Mouse (Mus musculus) ES-Bruce4 (cell line): ENCODE measurements at regions not wholly inside any gene's neighbourhood (a gene's known extent, or its start where the extent isn't known, plus 50 kb on each side); places are given as distances from the start of the nearest gene placed in this dataset.
A peak's percentile ranks its signal among the peaks of the same experiment; 100 is the strongest.

Experiments used
- H3K27ac ChIP-seq: 2 replicates; pipeline ENCODE4 v1.5.1; 2012; ENCODE audit warnings: low read length, inconsistent platforms; ENCODE audit not compliant: insufficient read depth
- H3K27me3 ChIP-seq: 2 replicates; pipeline ENCODE4 v1.6.1; 2012; ENCODE audit warnings: mild to moderate bottlenecking, low read length, inconsistent platforms; ENCODE audit not compliant: control insufficient read depth, poor library complexity, insufficient read depth, severe bottlenecking
- H3K36me3 ChIP-seq: 2 replicates; pipeline ENCODE4 v1.6.1; 2012; ENCODE audit warnings: inconsistent platforms, mild to moderate bottlenecking, low read length, moderate library complexity; ENCODE audit not compliant: control insufficient read depth, poor library complexity, insufficient read depth, severe bottlenecking
- H3K4me1 ChIP-seq: one replicate; pipeline ENCODE4 v1.8.1; 2011; ENCODE audit warnings: low read length; ENCODE audit not compliant: control insufficient read depth, insufficient read depth
- H3K4me3 ChIP-seq: 2 replicates; pipeline ENCODE4 v1.5.1; 2011; ENCODE audit warnings: low read depth, mild to moderate bottlenecking, low read length
- H3K9ac ChIP-seq: 2 replicates; pipeline ENCODE4 v1.6.1; 2012; ENCODE audit warnings: low read depth, mild to moderate bottlenecking, inconsistent platforms; ENCODE audit not compliant: poor library complexity, severe bottlenecking
- H3K9me3 ChIP-seq: replicated peaks from 2 replicates; pipeline ENCODE4 v1.6.1; 2012; ENCODE audit warnings: mild to moderate bottlenecking, low read length, inconsistent platforms; ENCODE audit not compliant: control insufficient read depth, poor library complexity, insufficient read depth, severe bottlenecking
- CTCF ChIP-seq: IDR thresholded peaks from one replicate; pipeline ENCODE4 v1.8.1; 2011; ENCODE audit warnings: low read depth, low read length
- EP300 ChIP-seq: IDR thresholded peaks from 2 replicates; pipeline ENCODE4 v1.6.1; 2011; ENCODE audit warnings: low read depth, low read length; ENCODE audit not compliant: insufficient read depth
- POLR2A ChIP-seq: IDR thresholded peaks from one replicate; pipeline ENCODE4 v1.8.1; 2011; ENCODE audit warnings: low read length; ENCODE audit not compliant: insufficient read depth

DNA sequence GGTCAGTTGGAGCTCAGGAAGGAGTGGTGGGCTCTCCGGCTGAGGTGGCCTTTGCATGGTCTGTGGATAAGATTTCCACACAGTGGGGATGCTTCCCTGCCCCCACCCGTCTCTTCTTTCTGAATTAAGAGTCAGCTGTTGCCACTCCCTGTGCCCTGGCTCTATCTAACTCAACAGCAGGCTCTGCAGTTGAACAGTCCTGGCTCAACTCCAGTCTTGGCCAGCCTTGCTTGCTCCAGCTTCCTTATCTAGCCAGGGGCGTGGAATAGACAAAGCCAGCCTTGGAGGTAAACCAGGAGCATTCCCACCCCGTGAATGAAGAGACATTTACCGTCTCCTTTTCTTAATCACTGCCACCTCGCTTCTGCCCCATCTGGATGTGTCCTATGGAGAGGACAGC, 89.7 kb downstream of the Mn1 start:
- TF ChIP-seq EP300: no peak
- TF ChIP-seq POLR2A: no peak
- TF ChIP-seq CTCF: no peak
- Histone ChIP-seq H3K27me3 (no peaks in the 10 kb centered on the region), H3K4me1 (peaks cover 5% of the 10 kb centered on the region), H3K4me3 (no peak overlapping the region), H3K9ac (no peak overlapping the region), H3K9me3 (no peaks in the 10 kb centered on the region), H3K36me3 (no peaks in the 10 kb centered on the region), H3K27ac (no peak overlapping the region)

GRCm38 (mm10) chr5:111507332-111507731, 90.2 kb downstream of the Mn1 start:
- no peak overlapping the region for H3K27ac ChIP-seq
- H3K4me1 ChIP-seq: peaks cover 5% of the 10 kb centered on the region
- H3K36me3 ChIP-seq: no peaks in the 10 kb centered on the region
- H3K4me3 ChIP-seq: no peak overlapping the region
- no peaks in the 10 kb centered on the region for H3K27me3 ChIP-seq
- H3K9ac ChIP-seq: no peak overlapping the region
- H3K9me3 ChIP-seq: no peaks in the 10 kb centered on the region
- TF ChIP-seq EP300: no peak
- no peak for TF ChIP-seq POLR2A
- TF ChIP-seq CTCF: no peak

DNA sequence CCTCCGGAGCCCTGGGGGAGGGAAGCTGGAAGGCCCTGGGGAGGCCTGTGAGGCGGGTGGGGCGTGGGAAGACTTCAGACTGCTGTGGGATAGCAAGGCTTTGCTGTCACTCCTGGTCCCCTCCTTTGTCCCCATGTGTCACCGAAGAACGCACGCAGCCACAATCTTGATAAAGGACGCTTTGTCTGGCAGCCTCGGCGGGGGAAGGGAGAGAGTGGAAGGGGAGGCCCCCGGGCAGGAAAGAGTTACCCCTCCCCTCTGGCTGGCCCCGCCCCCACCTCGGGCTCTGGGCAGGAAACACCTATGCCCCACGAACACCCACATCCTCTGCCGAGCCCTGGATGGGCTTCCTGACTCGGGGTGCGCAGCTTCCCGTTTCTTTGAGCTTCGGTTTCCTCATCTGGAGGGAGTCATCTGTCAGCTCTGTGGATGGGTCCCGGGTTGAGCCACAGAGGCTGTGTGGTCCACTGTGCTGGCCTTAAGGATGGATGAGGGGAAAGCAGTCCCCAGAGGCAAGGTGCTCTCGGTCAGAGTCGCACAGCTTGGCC, 91.9 kb downstream of the Mn1 start:
- Histone ChIP-seq H3K36me3 (no peaks in the 10 kb centered on the region), H3K4me1 (peaks cover 5% of the 10 kb centered on the region), H3K27me3 (no peaks in the 10 kb centered on the region), H3K9ac (0 out of 2 replicates have a peak overlapping the region, but pooled peaks have one; percentile 1), H3K27ac (no peak overlapping the region), H3K9me3 (no peaks in the 10 kb centered on the region), H3K4me3 (peak overlapping the region; percentile 38)
- TF ChIP-seq POLR2A: no peak
- TF ChIP-seq EP300: no peak
- TF ChIP-seq CTCF: no peak

- no peaks in the 10 kb centered on the region for H3K9me3 ChIP-seq
- no peak overlapping the region for H3K9ac ChIP-seq
- H3K4me1 ChIP-seq: peaks cover 5% of the 10 kb centered on the region
- H3K27me3 ChIP-seq: no peaks in the 10 kb centered on the region
- H3K27ac ChIP-seq: no peak overlapping the region
- H3K4me3 ChIP-seq: peak overlapping the region; percentile 38
- peak; percentile 17 for TF ChIP-seq CTCF
- 0 out of 2 replicates have a peak, but pooled peaks have one; percentile 6 for TF ChIP-seq EP300
- TF ChIP-seq POLR2A: no peak
- H3K36me3 ChIP-seq: no peaks in the 10 kb centered on the region
Measured at GRCm38 (mm10) chr5:111509575-111510057, 92.5 kb downstream of the Mn1 start.

DNA sequence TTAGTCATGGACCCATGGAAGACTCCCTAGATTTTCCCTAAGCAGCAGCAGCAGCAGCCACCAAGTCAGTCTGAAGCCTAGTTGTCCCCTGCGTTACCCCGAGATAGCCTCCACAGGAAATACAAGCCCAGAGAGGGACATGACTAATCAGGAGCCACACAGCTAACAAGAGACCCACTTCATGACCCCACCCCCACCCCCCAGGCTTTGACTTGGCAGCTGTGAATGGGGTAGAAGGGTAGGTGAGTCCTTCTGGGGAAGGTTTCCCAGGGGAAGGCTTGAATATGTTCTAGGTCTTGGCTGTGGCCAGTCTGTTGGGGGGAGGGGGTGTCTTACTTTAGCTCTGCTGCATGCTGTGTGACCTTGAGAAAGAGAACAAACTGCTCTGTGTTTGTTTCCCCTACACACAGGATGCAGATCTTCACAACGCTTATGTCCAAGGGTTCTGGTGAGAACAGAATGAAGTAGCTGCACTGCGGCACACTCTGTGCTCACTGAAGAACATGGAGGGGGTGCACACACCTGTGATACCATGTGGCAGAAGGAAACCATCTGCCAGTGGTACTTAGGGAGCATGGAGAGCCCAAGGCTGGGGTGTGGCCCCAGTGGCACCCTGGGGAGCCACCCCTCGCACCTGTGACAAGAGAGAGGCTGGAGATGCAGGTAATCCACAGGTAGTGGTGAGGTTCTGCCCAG, 93.2 kb downstream of the Mn1 start:
- no peak overlapping the region for H3K4me3 ChIP-seq
- no peaks in the 10 kb centered on the region for H3K9me3 ChIP-seq
- H3K27ac ChIP-seq: no peak overlapping the region
- no peaks in the 10 kb centered on the region for H3K27me3 ChIP-seq
- no peak overlapping the region for H3K9ac ChIP-seq
- TF ChIP-seq POLR2A (no peak), EP300 (no peak), CTCF (no peak)
- no peaks in the 10 kb centered on the region for H3K36me3 ChIP-seq
- H3K4me1 ChIP-seq: peaks cover 5% of the 10 kb centered on the region

DNA sequence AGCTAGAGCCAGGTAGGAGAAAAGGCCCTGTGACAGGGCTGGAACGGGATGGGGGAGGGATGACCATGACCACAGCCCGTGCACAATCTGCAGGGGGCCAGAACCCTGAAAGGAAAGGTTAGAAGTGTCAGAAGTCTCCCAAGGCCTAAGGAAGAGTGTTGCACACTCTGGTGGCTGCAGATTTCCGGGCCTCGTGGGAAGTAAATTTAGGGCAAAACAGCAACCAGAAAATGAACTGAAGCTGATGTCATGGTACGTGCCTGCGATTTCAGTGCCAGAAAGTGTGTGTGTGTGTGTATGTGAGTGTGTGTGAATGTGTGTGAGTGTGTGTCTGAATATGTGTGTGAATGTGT, 93.7 kb downstream of the Mn1 start:
- no peak overlapping the region for H3K4me3 ChIP-seq
- H3K9ac ChIP-seq: no peak overlapping the region
- no peak for TF ChIP-seq CTCF
- TF ChIP-seq EP300: no peak
- no peak for TF ChIP-seq POLR2A
- H3K27me3 ChIP-seq: no peaks in the 10 kb centered on the region
- H3K27ac ChIP-seq: no peak overlapping the region
- no peaks in the 10 kb centered on the region for H3K36me3 ChIP-seq
- no peaks in the 10 kb centered on the region for H3K9me3 ChIP-seq
- H3K4me1 ChIP-seq: peaks cover 5% of the 10 kb centered on the region
